Mouse (Mus musculus) neural tube, embryonic 10.5 days (tissue): ENCODE results near the gene Ascc2.

Experiments
- DNase-seq: peaks from one replicate; pipeline ENCODE4 v3.0.0-alpha.2; 2017; ENCODE audit warnings: low spot score; ENCODE audit errors: extremely low spot score

Ascc2 gene

DNA sequence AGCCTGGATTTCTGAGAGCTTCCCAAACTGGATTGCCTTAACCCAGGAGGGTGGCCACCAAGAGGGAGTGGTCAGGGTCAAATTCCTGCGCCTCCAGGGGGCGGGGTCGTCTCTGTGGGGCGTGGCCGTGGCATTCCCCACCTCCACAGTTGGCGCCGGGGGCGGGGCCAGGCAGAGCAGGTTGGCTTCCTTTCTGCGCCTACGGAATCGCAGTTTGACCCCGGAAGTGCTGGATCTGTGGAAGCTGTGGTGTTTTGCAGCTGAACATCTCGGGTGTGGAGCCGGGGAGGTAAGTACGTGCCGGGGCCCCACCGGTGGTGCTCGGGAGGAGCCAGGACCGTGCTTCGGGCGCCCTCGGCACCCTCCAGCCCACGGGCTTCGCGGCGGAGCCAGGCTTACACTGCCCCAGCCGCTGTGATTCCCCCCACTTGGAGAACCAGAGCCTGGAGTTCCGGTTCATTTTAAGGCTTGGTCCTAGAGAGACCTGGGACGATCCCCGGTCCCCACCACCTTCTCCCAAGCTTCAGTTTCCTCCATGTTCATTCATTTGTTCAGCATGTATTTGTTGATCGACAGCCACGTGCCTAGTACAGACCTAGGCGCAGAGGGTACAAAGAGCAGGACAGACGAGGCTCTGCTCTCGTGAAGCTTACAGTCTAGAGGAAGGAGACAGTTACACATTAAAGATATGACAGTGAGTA lies at the start of gene Ascc2:
Ascc2 (plus strand) TSS at position 214 of the 701 bp plus-strand sequence.
- peak; percentile 97 for DNase-seq

DNA sequence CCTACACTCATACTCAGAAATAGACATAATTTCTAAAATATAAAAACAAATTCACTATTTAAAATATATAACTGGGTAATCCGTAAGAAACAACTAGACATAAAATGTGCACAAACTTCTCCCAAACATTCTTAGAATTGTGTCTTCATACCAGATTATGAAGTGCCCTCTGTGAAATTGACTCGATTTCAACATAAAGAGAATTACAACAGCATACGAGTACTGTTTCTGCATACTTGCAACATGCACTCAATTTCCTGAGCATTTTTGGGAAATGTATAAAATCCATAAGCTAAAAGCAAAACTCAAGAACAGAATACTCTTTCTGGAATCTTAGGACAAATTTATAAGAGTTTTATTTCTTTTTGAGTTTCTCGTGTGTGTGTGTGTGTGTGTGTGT lies 45.7 kb upstream of the Ascc2 start:
- no peak for DNase-seq

GRCm38 (mm10) chr11:4593491-4593848 lies 44.1 kb upstream of the Ascc2 start:
- no peak for DNase-seq

GRCm38 (mm10) chr11:4593849-4594607 lies 43.5 kb upstream of the Ascc2 start:
- no peak for DNase-seq

DNA sequence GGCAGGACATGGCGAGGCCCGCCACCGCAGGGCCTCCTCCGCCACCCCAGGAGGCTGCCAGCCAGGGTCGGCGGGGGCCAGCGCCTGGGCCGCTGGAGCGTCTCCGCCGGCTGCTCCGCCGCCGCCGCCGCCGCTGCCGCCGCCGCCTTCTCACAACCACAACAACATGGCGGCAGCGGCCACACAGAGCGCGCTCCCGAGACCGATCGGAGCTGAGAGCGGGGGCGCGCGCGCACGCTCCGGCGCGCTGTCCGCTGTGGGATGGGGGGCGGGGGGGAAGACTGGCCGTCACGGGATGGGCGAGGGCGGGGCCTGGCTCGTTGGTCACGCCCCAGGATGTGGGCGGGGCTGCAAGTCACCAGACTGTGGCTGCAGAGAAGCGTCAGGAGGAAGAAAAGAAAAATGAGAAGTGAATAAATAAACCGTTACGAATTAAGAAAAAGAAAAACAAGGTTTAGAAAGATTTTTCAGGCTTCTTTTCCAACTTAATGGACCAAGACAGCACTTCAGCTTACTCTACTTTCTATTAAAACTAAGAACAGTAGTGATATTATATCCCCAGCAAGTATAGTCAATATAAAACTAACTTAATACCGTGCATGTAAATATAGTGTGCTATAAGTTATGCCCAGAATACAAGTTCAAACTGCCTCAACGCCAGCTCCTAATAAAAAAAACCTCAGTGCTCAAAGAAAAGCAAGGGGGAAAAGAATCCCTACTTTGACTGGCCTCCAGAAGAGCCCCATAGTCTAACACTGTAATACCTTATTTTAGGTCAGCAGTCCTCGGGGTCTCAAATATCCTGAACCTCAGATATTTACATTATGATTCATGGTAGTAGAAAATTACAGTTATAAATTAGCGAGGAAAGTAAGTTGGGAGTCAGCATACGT lies 42.7 kb upstream of the Ascc2 start, which contains the start of gene Mtmr3:
Mtmr3 (minus strand) TSS at position 256 of the 893 bp plus-strand sequence.
- DNase-seq, result peak; percentile 96

DNA sequence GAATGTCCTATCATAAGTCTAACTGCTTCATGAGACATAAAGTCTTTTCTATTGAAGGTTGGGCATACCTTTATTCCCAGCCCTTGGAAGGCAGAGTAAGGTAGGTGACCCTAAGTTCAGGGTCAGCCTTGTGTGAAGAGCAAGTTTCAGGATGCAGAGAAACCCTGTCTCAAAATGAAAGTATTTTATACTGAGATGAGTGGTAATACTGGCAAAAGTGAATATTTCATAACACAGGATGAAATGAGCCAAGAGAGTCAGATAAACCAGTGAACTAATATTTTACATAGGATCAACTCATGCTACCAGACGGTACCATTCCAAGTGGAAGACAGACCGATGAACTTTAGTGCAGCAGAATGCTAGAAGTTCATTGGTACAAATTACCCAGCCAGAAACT lies 39.1 kb upstream of the Ascc2 start:
- DNase-seq, result no peak

- no peak for DNase-seq
Measured at GRCm38 (mm10) chr11:4599916-4600315, 37.6 kb upstream of the Ascc2 start.

GRCm38 (mm10) chr11:4601890-4602289 lies 35.7 kb upstream of the Ascc2 start:
- DNase-seq, result no peak

DNA sequence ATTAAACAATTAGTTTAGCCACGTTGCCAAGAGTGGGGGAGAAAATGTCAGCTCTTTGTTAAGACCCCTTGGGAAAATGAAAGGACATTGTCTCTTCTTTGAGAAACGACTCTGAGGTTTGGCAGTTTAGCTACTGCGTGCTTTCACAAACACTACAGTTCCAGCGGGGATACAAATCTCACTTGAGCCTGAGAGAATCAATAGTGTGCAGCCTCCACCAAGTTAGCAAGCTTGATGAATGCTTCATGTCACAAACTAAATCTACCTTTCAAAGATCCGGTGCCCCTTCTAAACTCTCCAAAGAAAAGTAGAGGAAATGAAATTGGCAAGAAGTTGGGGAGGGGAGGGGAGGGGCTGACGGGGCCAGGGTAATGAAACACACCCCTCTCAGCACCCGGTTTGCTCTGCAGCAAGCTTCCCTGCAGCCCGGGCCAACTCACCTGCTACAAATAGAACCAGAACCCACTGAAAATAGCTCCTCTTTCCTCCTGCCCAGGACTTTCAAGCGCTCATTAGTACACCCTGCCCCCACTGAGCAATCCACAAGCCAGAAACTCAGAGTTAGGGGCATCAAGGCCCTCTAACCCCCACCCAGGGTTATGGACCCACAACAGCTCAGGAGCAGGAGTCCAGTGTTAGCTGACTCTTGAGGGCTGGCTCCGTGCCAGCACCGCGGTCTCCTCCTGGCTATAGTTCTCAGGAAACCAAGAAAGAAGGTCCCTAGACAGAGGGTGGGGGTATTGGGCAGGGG lies 34.7 kb upstream of the Ascc2 start:
- DNase-seq, result no peak

- DNase-seq, result peak; percentile 27
Measured at GRCm38 (mm10) chr11:4604441-4604840, 33.1 kb upstream of the Ascc2 start.

- no peak for DNase-seq
Measured at GRCm38 (mm10) chr11:4605414-4605813, 32.1 kb upstream of the Ascc2 start.

GRCm38 (mm10) chr11:4606541-4606940 lies 31.0 kb upstream of the Ascc2 start:
- DNase-seq, result no peak

GRCm38 (mm10) chr11:4611904-4612303 lies 25.6 kb upstream of the Ascc2 start:
- no peak for DNase-seq

- DNase-seq, result no peak
Measured at GRCm38 (mm10) chr11:4620017-4620485, 17.5 kb upstream of the Ascc2 start, which contains the start of gene Gm11032. TSS of gene Gm11032 (plus strand) at chr11:4620067.

DNA sequence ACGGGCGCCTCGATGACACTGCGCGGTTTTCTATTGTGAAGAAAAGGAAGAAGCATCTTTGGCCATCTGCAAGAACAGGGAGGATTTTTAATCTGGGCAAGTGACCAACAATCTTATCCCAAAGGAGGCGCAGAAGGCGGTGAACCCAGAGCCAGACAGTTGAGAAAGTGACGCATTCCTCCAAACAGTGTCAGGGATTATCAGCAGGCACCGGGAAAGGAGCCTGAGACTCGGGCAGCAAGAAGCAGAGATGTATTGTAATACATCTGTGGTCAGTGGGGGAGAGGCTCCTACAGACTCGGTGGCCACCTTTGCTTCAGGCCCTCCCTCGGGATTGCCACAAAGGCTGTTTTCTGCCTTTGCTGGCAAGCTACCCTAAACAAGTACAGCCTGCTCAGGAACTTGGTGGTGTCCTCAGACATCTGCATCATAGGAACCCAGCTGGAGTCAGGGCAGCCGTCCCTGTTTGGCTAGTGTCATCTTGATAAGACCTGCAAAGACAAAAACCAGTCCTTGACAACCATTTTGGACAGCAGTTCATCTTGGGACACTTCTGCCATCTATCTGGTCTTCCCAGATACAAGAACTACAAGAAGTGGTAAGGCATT lies 16.9 kb upstream of the Ascc2 start:
- DNase-seq, result no peak

- DNase-seq, result no peak
Measured at GRCm38 (mm10) chr11:4621866-4622265, 15.7 kb upstream of the Ascc2 start.

GRCm38 (mm10) chr11:4622442-4622986 lies 15.0 kb upstream of the Ascc2 start:
- DNase-seq, result no peak

GRCm38 (mm10) chr11:4622997-4623396 lies 14.6 kb upstream of the Ascc2 start:
- DNase-seq, result no peak

DNA sequence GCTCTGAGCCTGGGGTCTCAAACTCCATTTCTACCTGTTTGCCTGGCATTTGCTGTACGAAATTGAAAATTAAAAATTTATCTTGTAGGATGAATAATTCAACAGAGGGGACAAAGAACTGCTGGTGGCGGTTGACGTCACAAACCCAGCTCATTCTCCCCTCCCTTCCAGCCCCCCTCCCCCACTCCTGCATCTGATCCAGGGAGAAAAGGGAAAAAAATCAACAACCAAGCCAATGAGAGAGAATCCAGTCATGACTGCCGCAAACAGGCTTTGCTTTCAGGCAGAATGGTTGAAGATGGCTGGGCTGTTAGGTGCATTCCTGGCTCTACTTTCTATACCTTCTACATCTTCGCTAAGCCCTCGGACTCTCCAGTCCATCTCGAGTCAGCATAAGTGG lies 11.6 kb upstream of the Ascc2 start:
- DNase-seq, result no peak

DNA sequence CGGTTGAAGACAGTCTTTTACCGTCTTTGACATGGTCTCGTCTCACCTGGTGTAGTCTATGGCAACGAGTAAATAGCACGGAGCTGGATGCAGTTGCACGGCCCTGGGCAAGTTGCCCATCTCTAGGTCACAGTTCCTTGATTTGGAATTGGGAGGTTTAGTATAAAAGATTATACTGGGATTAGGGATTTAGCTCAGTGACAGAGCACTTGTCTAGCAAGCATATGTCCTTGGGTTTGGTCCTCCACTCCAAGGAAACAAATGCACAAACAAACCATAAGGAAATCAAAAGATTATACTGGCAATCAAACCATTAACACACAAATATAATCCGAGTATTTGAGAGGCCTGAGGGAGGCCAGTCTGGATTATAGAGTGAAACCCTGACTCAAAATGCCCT lies 9.9 kb upstream of the Ascc2 start:
- no peak for DNase-seq
